Mouse (Mus musculus): Measurements from ENCODE around the gene Olfr1404. TPM values are rescaled to one million over a fixed set of nuclear protein-coding genes. Genes with fewer than 3 reads are reported as not detected.

The Olfr1404 gene
- not detected in 4 replicates for total RNA-seq (2023; ENCODE audit: inconsistent age)

GRCm38 (mm10) chr1:173212092-173212491 lies at the start of gene Olfr1404:
Gene Olfr1404 (plus strand): TSS chr1:173212392.

GRCm38 (mm10) chr1:173190540-173190939 lies 21.7 kb upstream of the Olfr1404 start, which contains the start of gene Olfr1406:
Gene Olfr1406 (minus strand): TSS chr1:173190640.

GRCm38 (mm10) chr1:173197508-173197907 lies 14.7 kb upstream of the Olfr1404 start, which contains the start of gene Olfr218:
Gene Olfr218 (plus strand): TSS chr1:173197808.

GRCm38 (mm10) chr1:173227081-173227480 lies 14.9 kb downstream of the Olfr1404 start, which contains the start of gene Fcer1a:
Gene Fcer1a (minus strand): TSS chr1:173227214.

GRCm38 (mm10) chr1:173265701-173266100 lies 53.5 kb downstream of the Olfr1404 start, which contains the start of gene Olfr418:
Gene Olfr418 (plus strand): TSS chr1:173266001.

Other genes starting within 250 kb of the Olfr1404 start
- not detected in 4 replicates for gene Olfr1408, start 75.0 kb upstream of the Olfr1404 start, total RNA-seq (2023; ENCODE audit: inconsistent age)
- not detected in 4 replicates for gene Olfr1406, start 21.8 kb upstream of the Olfr1404 start, total RNA-seq (2023; ENCODE audit: inconsistent age)
- not detected in 4 replicates for gene Olfr218, start 14.6 kb upstream of the Olfr1404 start, total RNA-seq (2023; ENCODE audit: inconsistent age)
- not detected in 4 replicates for gene Fcer1a, start 14.8 kb downstream of the Olfr1404 start, total RNA-seq (2023; ENCODE audit: inconsistent age)
- not detected in 4 replicates for gene Olfr418, start 53.6 kb downstream of the Olfr1404 start, total RNA-seq (2023; ENCODE audit: inconsistent age)
- not detected in 4 replicates for gene Mptx2, start 65.4 kb downstream of the Olfr1404 start, total RNA-seq (2023; ENCODE audit: inconsistent age)
- gene Ackr1, start 121.4 kb downstream of the Olfr1404 start, total RNA-seq (2023; ENCODE audit: inconsistent age) = not detected in 4 replicates
- gene Aim2, start 138.5 kb downstream of the Olfr1404 start, total RNA-seq (2023; ENCODE audit: inconsistent age) = 117 to 122 TPM (median 120 TPM) in 4 replicates
- not detected in 4 replicates for gene Cadm3, start 155.3 kb downstream of the Olfr1404 start, total RNA-seq (2023; ENCODE audit: inconsistent age)